Mouse (Mus musculus) embryonic fibroblast, embryonic 13.5 days (primary cell): Measurements from ENCODE around the gene Smg9.
A peak's percentile ranks its signal among the peaks of the same experiment; 100 is the strongest.

Source experiments
- CTCF ChIP-seq: IDR thresholded peaks from 2 replicates; pipeline ENCODE4 v1.5.1; 2011; ENCODE audit warnings: mild to moderate bottlenecking, control low read depth, low read length, moderate library complexity, borderline replicate concordance; ENCODE audit not compliant: insufficient read depth
- POLR2A ChIP-seq: IDR thresholded peaks from 2 replicates; pipeline ENCODE4 v1.6.1; 2011; ENCODE audit warnings: low read depth, mild to moderate bottlenecking, control low read depth, low read length, moderate library complexity

DNA sequence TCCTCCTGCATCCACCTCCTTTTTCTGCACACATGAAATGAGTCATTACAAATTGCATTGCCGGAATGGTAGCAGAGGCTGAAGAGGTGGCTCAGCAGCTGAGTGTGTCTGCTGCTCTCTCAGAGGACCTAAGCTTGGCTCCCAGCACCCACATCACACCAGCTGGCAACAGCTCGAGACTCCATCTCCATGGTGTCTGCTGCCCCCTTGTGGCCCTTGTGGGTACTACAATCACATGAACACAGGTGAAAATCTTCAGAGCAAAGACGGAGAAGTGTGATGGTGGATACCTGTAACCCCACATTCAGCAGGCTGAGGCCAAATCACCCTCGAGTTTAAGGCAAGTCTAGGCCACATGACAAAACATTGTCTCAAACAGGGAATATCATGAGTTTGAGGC lies 41.5 kb upstream of the Smg9 start:
- TF ChIP-seq CTCF, result peak; percentile 34; the same call in 1 of the 2 replicates
- TF ChIP-seq POLR2A, result no peak
